Mouse (Mus musculus) gastrocnemius, adult 8-10 months (tissue): ENCODE data around the gene Tmprss9. TPM values are rescaled to one million over a fixed set of nuclear protein-coding genes. Genes with fewer than 3 reads are reported as not detected.
"Not testable (repeated sequence)": the region's sequence is repeated elsewhere in the genome, so short reads cannot be mapped to it uniquely, and the experiment has no call there.

Experiments
- DNase-seq, 2 experiments: peaks; one replicate each; pipeline ENCODE4 v3.0.0; 2022; ENCODE audit warnings: low spot score in 2 of 2
- total RNA-seq, 4 experiments: library from RNA; stranded (reverse); gene quantifications; 2 replicates each; pipeline ENCODE4 v1.2.4; 2022

The Tmprss9 gene
- under 1 TPM in 1 of 4 experiments, not detected in 3; 0.13 TPM for total RNA-seq

GRCm38 (mm10) chr10:80871581-80871980 is at the start of gene Tmprss9:
Tmprss9 (plus strand) TSS chr10:80871848.
- DNase-seq = no peak

GRCm38 (mm10) chr10:80821991-80822390 is 49.7 kb upstream of the Tmprss9 start:
- no peak for DNase-seq

GRCm38 (mm10) chr10:80822528-80822927 is 49.1 kb upstream of the Tmprss9 start:
- DNase-seq = no peak

GRCm38 (mm10) chr10:80823316-80823715 is 48.3 kb upstream of the Tmprss9 start:
- DNase-seq = no peak

GRCm38 (mm10) chr10:80823847-80824643 is 47.6 kb upstream of the Tmprss9 start:
- no peak for DNase-seq

- DNase-seq = no peak
These were observed 46.8 kb upstream of the Tmprss9 start for GRCm38 (mm10) chr10:80824827-80825226.

- peak; percentile 99 to 100 for DNase-seq
These were observed 45.2 kb upstream of the Tmprss9 start, which contains the start of gene Oaz1 for GRCm38 (mm10) chr10:80826151-80827062. Oaz1 (plus strand) TSS chr10:80826656.

GRCm38 (mm10) chr10:80827063-80827869 is 44.4 kb upstream of the Tmprss9 start:
- no peak for DNase-seq

GRCm38 (mm10) chr10:80827870-80828420 is 43.7 kb upstream of the Tmprss9 start:
- no peak for DNase-seq

GRCm38 (mm10) chr10:80828587-80828986 is 43.1 kb upstream of the Tmprss9 start:
- DNase-seq = not testable (repeated sequence)

- DNase-seq = no peak
These were observed 42.0 kb upstream of the Tmprss9 start for GRCm38 (mm10) chr10:80829359-80830278.

- DNase-seq = peak in 1 of 2 experiments; percentile 40
These were observed 40.5 kb upstream of the Tmprss9 start for GRCm38 (mm10) chr10:80831136-80831535.

- DNase-seq = no peak
These were observed 38.8 kb upstream of the Tmprss9 start for GRCm38 (mm10) chr10:80832818-80833217.

- no peak for DNase-seq
These were observed 36.0 kb upstream of the Tmprss9 start for GRCm38 (mm10) chr10:80835617-80836016.

GRCm38 (mm10) chr10:80836949-80837379 is 34.7 kb upstream of the Tmprss9 start:
- DNase-seq = peak in 1 of 2 experiments; percentile 48

GRCm38 (mm10) chr10:80837827-80838226 is 33.8 kb upstream of the Tmprss9 start:
- DNase-seq = peak; percentile 61 to 77

- DNase-seq = no peak
These were observed 33.2 kb upstream of the Tmprss9 start for GRCm38 (mm10) chr10:80838346-80838912.

- DNase-seq = no peak
These were observed 31.8 kb upstream of the Tmprss9 start for GRCm38 (mm10) chr10:80839848-80840247.

- no peak for DNase-seq
These were observed 30.0 kb upstream of the Tmprss9 start for GRCm38 (mm10) chr10:80841685-80842084.
